Mouse (Mus musculus) ES-Bruce4 (cell line): ENCODE measurements around the gene Pacrg. TPM values are rescaled to one million over a fixed set of nuclear protein-coding genes. Genes with fewer than 3 reads are reported as not detected.

Experiments used
- H3K27ac ChIP-seq: 2 replicates; pipeline ENCODE4 v1.5.1; 2012; ENCODE audit warnings: low read length, inconsistent platforms; ENCODE audit not compliant: insufficient read depth
- H3K27me3 ChIP-seq: 2 replicates; pipeline ENCODE4 v1.6.1; 2012; ENCODE audit warnings: mild to moderate bottlenecking, low read length, inconsistent platforms; ENCODE audit not compliant: control insufficient read depth, poor library complexity, insufficient read depth, severe bottlenecking
- H3K36me3 ChIP-seq: 2 replicates; pipeline ENCODE4 v1.6.1; 2012; ENCODE audit warnings: inconsistent platforms, mild to moderate bottlenecking, low read length, moderate library complexity; ENCODE audit not compliant: control insufficient read depth, poor library complexity, insufficient read depth, severe bottlenecking
- H3K4me1 ChIP-seq: one replicate; pipeline ENCODE4 v1.8.1; 2011; ENCODE audit warnings: low read length; ENCODE audit not compliant: control insufficient read depth, insufficient read depth
- H3K4me3 ChIP-seq: 2 replicates; pipeline ENCODE4 v1.5.1; 2011; ENCODE audit warnings: low read depth, mild to moderate bottlenecking, low read length
- H3K9ac ChIP-seq: 2 replicates; pipeline ENCODE4 v1.6.1; 2012; ENCODE audit warnings: low read depth, mild to moderate bottlenecking, inconsistent platforms; ENCODE audit not compliant: poor library complexity, severe bottlenecking
- H3K9me3 ChIP-seq: replicated peaks from 2 replicates; pipeline ENCODE4 v1.6.1; 2012; ENCODE audit warnings: mild to moderate bottlenecking, low read length, inconsistent platforms; ENCODE audit not compliant: control insufficient read depth, poor library complexity, insufficient read depth, severe bottlenecking
- CTCF ChIP-seq: IDR thresholded peaks from one replicate; pipeline ENCODE4 v1.8.1; 2011; ENCODE audit warnings: low read depth, low read length
- EP300 ChIP-seq: IDR thresholded peaks from 2 replicates; pipeline ENCODE4 v1.6.1; 2011; ENCODE audit warnings: low read depth, low read length; ENCODE audit not compliant: insufficient read depth
- POLR2A ChIP-seq: IDR thresholded peaks from one replicate; pipeline ENCODE4 v1.8.1; 2011; ENCODE audit warnings: low read length; ENCODE audit not compliant: insufficient read depth
- polyA plus RNA-seq: library from polyadenylated mRNA; stranded (reverse); fragments of >200 nt; gene quantifications from 2 replicates; pipeline ENCODE4 v1.2.4, GENCODE M21; 2011; ENCODE audit warnings: low read depth; ENCODE audit not compliant: missing spikeins, insufficient read depth, insufficient read length

Gene Pacrg
- polyA plus RNA-seq, 1 experiment, result 0.54 TPM

- peak overlapping the region; percentile 59 for H3K9ac ChIP-seq
- H3K36me3 ChIP-seq, result no peaks in the 10 kb centered on the region
- no peaks in the 10 kb centered on the region for H3K9me3 ChIP-seq
- H3K27ac ChIP-seq, result no peak overlapping the region
- no peaks in the 10 kb centered on the region for H3K4me1 ChIP-seq
- TF ChIP-seq POLR2A, result no peak
- TF ChIP-seq CTCF, result no peak
- no peak for TF ChIP-seq EP300
- H3K4me3 ChIP-seq, result peak overlapping the region; percentile 87
- H3K27me3 ChIP-seq, result no peaks in the 10 kb centered on the region
These were observed 655 bp upstream of the Pacrg start for GRCm38 (mm10) chr17:10840731-10841201.

- no peak overlapping the region for H3K27ac ChIP-seq
- H3K4me3 ChIP-seq, result no peak overlapping the region
- H3K4me1 ChIP-seq, result no peaks in the 10 kb centered on the region
- no peaks in the 10 kb centered on the region for H3K27me3 ChIP-seq
- no peak for TF ChIP-seq EP300
- TF ChIP-seq POLR2A, result no peak
- TF ChIP-seq CTCF, result no peak
- no peaks in the 10 kb centered on the region for H3K9me3 ChIP-seq
- no peaks in the 10 kb centered on the region for H3K36me3 ChIP-seq
- H3K9ac ChIP-seq, result no peak overlapping the region
These were observed 21.1 kb downstream of the Pacrg start for GRCm38 (mm10) chr17:10818971-10819370.

GRCm38 (mm10) chr17:10808571-10808970 lies 31.5 kb downstream of the Pacrg start:
- H3K27ac ChIP-seq, result no peak overlapping the region
- TF ChIP-seq EP300 (no peak), POLR2A (no peak), CTCF (no peak)

GRCm38 (mm10) chr17:10807261-10807998 lies 32.7 kb downstream of the Pacrg start:
- Histone ChIP-seq H3K36me3 (no peaks in the 10 kb centered on the region), H3K4me1 (no peaks in the 10 kb centered on the region), H3K4me3 (no peak overlapping the region), H3K27ac (no peak overlapping the region), H3K27me3 (no peaks in the 10 kb centered on the region), H3K9me3 (no peaks in the 10 kb centered on the region), H3K9ac (no peak overlapping the region)
- TF ChIP-seq EP300, result no peak
- no peak for TF ChIP-seq CTCF
- no peak for TF ChIP-seq POLR2A

More at GRCm38 (mm10) chr17:10808571-10808970, 31.5 kb downstream of the Pacrg start:
- H3K9me3 ChIP-seq, result no peaks in the 10 kb centered on the region
- no peaks in the 10 kb centered on the region for H3K4me1 ChIP-seq
- no peaks in the 10 kb centered on the region for H3K36me3 ChIP-seq
- no peak overlapping the region for H3K9ac ChIP-seq
- H3K4me3 ChIP-seq, result no peak overlapping the region
- H3K27me3 ChIP-seq, result no peaks in the 10 kb centered on the region

- no peaks in the 10 kb centered on the region for H3K27me3 ChIP-seq
- no peaks in the 10 kb centered on the region for H3K4me1 ChIP-seq
- no peak for TF ChIP-seq CTCF
- TF ChIP-seq EP300, result no peak
- TF ChIP-seq POLR2A, result no peak
- H3K27ac ChIP-seq, result no peak overlapping the region
- no peaks in the 10 kb centered on the region for H3K36me3 ChIP-seq
- no peaks in the 10 kb centered on the region for H3K9me3 ChIP-seq
- H3K4me3 ChIP-seq, result no peak overlapping the region
- H3K9ac ChIP-seq, result no peak overlapping the region
These were observed 33.4 kb downstream of the Pacrg start for GRCm38 (mm10) chr17:10806692-10807091.

- H3K27me3 ChIP-seq, result no peaks in the 10 kb centered on the region
- no peak overlapping the region for H3K9ac ChIP-seq
- H3K27ac ChIP-seq, result no peak overlapping the region
- H3K4me3 ChIP-seq, result no peak overlapping the region
- H3K36me3 ChIP-seq, result no peaks in the 10 kb centered on the region
- H3K4me1 ChIP-seq, result no peaks in the 10 kb centered on the region
- no peaks in the 10 kb centered on the region for H3K9me3 ChIP-seq
- TF ChIP-seq CTCF (no peak), EP300 (no peak), POLR2A (no peak)
These were observed 48.5 kb downstream of the Pacrg start for GRCm38 (mm10) chr17:10791661-10792060.
